Mouse (Mus musculus) CH12.LX (cell line): Measurements from ENCODE around the gene Tmco1. TPM values are rescaled to one million over a fixed set of nuclear protein-coding genes. Genes with fewer than 3 reads are reported as not detected.
A peak's percentile ranks its signal among the peaks of the same experiment; 100 is the strongest.

Experiments used
- DNase-seq: peaks from one replicate; pipeline ENCODE4 v3.0.0-alpha.2; 2013; ENCODE audit errors: extremely low read depth
- H3K27ac ChIP-seq: 2 replicates; pipeline ENCODE4 v1.5.1; 2012; ENCODE audit warnings: low read depth, mild to moderate bottlenecking, control low read depth, moderate library complexity; ENCODE audit not compliant: insufficient read depth
- H3K27me3 ChIP-seq: replicated peaks from 2 replicates; pipeline ENCODE3; 2012; ENCODE audit warnings: inconsistent platforms
- H3K36me3 ChIP-seq, 2 experiments: replicated peaks in 1 of 2; 2 replicates each; pipeline versions ENCODE3 to v1.6.1; 2012; ENCODE audit warnings: inconsistent platforms in 1 of 2, low read length in 1 of 2, mild to moderate bottlenecking in 1 of 2, mixed read lengths in 1 of 2, moderate library complexity in 1 of 2; ENCODE audit not compliant: control insufficient read depth in 1 of 2, insufficient read depth in 1 of 2
- H3K4me1 ChIP-seq, 2 experiments: 2 replicates each; pipeline ENCODE4 v1.6.1; 2012; ENCODE audit warnings: inconsistent platforms in 1 of 2, moderate library complexity in 1 of 2; ENCODE audit not compliant: insufficient read depth in 2 of 2, control insufficient read depth in 1 of 2
- H3K4me2 ChIP-seq: 2 replicates; pipeline ENCODE4 v1.6.1; 2012; ENCODE audit warnings: low read depth, mild to moderate bottlenecking, control low read depth; ENCODE audit not compliant: poor library complexity, insufficient read depth, severe bottlenecking
- H3K4me3 ChIP-seq, 3 experiments: fragments of 150-350 bp in 1 of 3; sonication (generic) in 1 of 3; replicated peaks in 1 of 3; 2 replicates each; pipeline versions ENCODE3 to v1.5.1; 2011 to 2012; ENCODE audit warnings: low read depth in 2 of 3, low read length in 2 of 3, mild to moderate bottlenecking in 2 of 3, moderate library complexity in 2 of 3, control low read depth in 1 of 3, improper control_type of control experiment in 1 of 3, inconsistent platforms in 1 of 3, mixed read lengths in 1 of 3; ENCODE audit not compliant: poor library complexity in 1 of 3
- H3K79me2 ChIP-seq: replicated peaks from 2 replicates; pipeline ENCODE4 v1.6.1; 2012; ENCODE audit warnings: mild to moderate bottlenecking, moderate library complexity; ENCODE audit not compliant: control insufficient read depth, poor library complexity, insufficient read depth, severe bottlenecking; ENCODE audit errors: extremely low read depth
- H3K9ac ChIP-seq: 2 replicates; pipeline ENCODE4 v1.6.1; 2012; ENCODE audit warnings: low read depth, mild to moderate bottlenecking, control low read depth, moderate library complexity; ENCODE audit not compliant: insufficient read depth
- H3K9me3 ChIP-seq: replicated peaks from 2 replicates; pipeline ENCODE3; 2012; ENCODE audit warnings: low read length, inconsistent platforms, mixed read lengths
- BHLHE40 ChIP-seq: IDR thresholded peaks from 2 replicates; pipeline ENCODE4 v1.6.1; 2011; ENCODE audit warnings: mild to moderate bottlenecking, low read depth, low read length, improper control_type of control experiment
- CTCF ChIP-seq, 2 experiments: IDR thresholded peaks in 1 of 2; conservative IDR thresholded peaks in 1 of 2; 2 replicates each; pipeline ENCODE4 v1.5.1; 2011 to 2012; ENCODE audit warnings: low read depth in 2 of 2, low read length in 2 of 2, improper control_type of control experiment in 1 of 2, inconsistent platforms in 1 of 2, mild to moderate bottlenecking in 1 of 2, moderate library complexity in 1 of 2
- E2F4 ChIP-seq: IDR thresholded peaks from 2 replicates; pipeline ENCODE4 v1.6.1; 2011; ENCODE audit warnings: low read depth, low read length, improper control_type of control experiment; ENCODE audit not compliant: insufficient replicate concordance
- ELF1 ChIP-seq: IDR thresholded peaks from 2 replicates; pipeline ENCODE4 v1.6.1; 2014; ENCODE audit warnings: low read depth, mild to moderate bottlenecking, inconsistent platforms, low read length, improper control_type of control experiment
- ETS1 ChIP-seq: conservative IDR thresholded peaks from 2 replicates; pipeline ENCODE4 v1.6.1; 2012; ENCODE audit warnings: low read depth, mild to moderate bottlenecking, inconsistent platforms, low read length, improper control_type of control experiment, moderate library complexity
- IRF4 ChIP-seq: IDR thresholded peaks from 2 replicates; pipeline ENCODE4 v1.6.1; 2014; ENCODE audit warnings: low read depth, mild to moderate bottlenecking, inconsistent platforms, low read length, improper control_type of control experiment
- KAT2A ChIP-seq: IDR thresholded peaks from 2 replicates; pipeline ENCODE4 v1.6.1; 2012; ENCODE audit warnings: low read length, improper control_type of control experiment, inconsistent platforms; ENCODE audit not compliant: insufficient replicate concordance
- MAZ ChIP-seq: IDR thresholded peaks from 2 replicates; pipeline ENCODE4 v1.6.1; 2012; ENCODE audit warnings: low read depth, mild to moderate bottlenecking, inconsistent platforms, low read length, improper control_type of control experiment, moderate library complexity
- MXI1 ChIP-seq: IDR thresholded peaks from 2 replicates; pipeline ENCODE4 v1.6.1; 2011; ENCODE audit warnings: mild to moderate bottlenecking, low read depth, low read length, improper control_type of control experiment
- MYC ChIP-seq: IDR thresholded peaks from 2 replicates; pipeline ENCODE4 v1.6.1; 2011; ENCODE audit warnings: low read depth, mild to moderate bottlenecking, improper control_type of control experiment, low read length
- NELFE ChIP-seq: IDR thresholded peaks from 2 replicates; pipeline ENCODE4 v1.6.1; 2011; ENCODE audit warnings: low read depth, low read length, improper control_type of control experiment
- NRF1 ChIP-seq: IDR thresholded peaks from 2 replicates; pipeline ENCODE4 v1.6.1; 2014; ENCODE audit warnings: low read depth, mild to moderate bottlenecking, inconsistent platforms, low read length, improper control_type of control experiment, moderate library complexity
- PAX5 ChIP-seq: IDR thresholded peaks from 2 replicates; pipeline ENCODE4 v1.6.1; 2012; ENCODE audit warnings: low read length, inconsistent platforms, mixed read lengths
- POLR2A ChIP-seq: IDR thresholded peaks from 2 replicates; pipeline ENCODE4 v1.6.1; 2011; ENCODE audit warnings: low read depth, mild to moderate bottlenecking, improper control_type of control experiment, low read length
- POLR2AphosphoS2 ChIP-seq: IDR thresholded peaks from 2 replicates; pipeline ENCODE4 v1.6.1; 2011; ENCODE audit warnings: low read depth, low read length, improper control_type of control experiment
- RAD21 ChIP-seq: IDR thresholded peaks from 2 replicates; pipeline ENCODE4 v1.6.1; 2011; ENCODE audit warnings: low read depth, mild to moderate bottlenecking, low read length, improper control_type of control experiment, moderate library complexity
- SIN3A ChIP-seq: IDR thresholded peaks from 2 replicates; pipeline ENCODE4 v1.6.1; 2012; ENCODE audit warnings: low read length, improper control_type of control experiment, inconsistent platforms
- SMC3 ChIP-seq: IDR thresholded peaks from 2 replicates; pipeline ENCODE4 v1.6.1; 2011; ENCODE audit warnings: low read depth, low read length, improper control_type of control experiment
- TCF12 ChIP-seq: IDR thresholded peaks from 2 replicates; pipeline ENCODE4 v1.6.1; 2014; ENCODE audit warnings: low read depth, mild to moderate bottlenecking, inconsistent platforms, low read length, improper control_type of control experiment
- UBTF ChIP-seq: IDR thresholded peaks from 2 replicates; pipeline ENCODE4 v1.6.1; 2012; ENCODE audit warnings: low read depth, mild to moderate bottlenecking, inconsistent platforms, low read length, improper control_type of control experiment, moderate library complexity
- USF1 ChIP-seq: IDR thresholded peaks from 2 replicates; pipeline ENCODE4 v1.6.1; 2014; ENCODE audit warnings: low read depth, mild to moderate bottlenecking, inconsistent platforms, low read length, improper control_type of control experiment
- USF2 ChIP-seq: conservative IDR thresholded peaks from 2 replicates; pipeline ENCODE4 v1.6.1; 2011; ENCODE audit warnings: low read depth, low read length, improper control_type of control experiment
- ZC3H11A ChIP-seq: IDR thresholded peaks from 2 replicates; pipeline ENCODE4 v1.6.1; 2012; ENCODE audit warnings: low read depth, mild to moderate bottlenecking, inconsistent platforms, low read length, improper control_type of control experiment
- ZKSCAN1 ChIP-seq: IDR thresholded peaks from 2 replicates; pipeline ENCODE4 v1.6.1; 2012; ENCODE audit warnings: low read depth, inconsistent platforms, low read length, improper control_type of control experiment, borderline replicate concordance
- ZNF384 ChIP-seq: IDR thresholded peaks from 2 replicates; pipeline ENCODE4 v1.6.1; 2012; ENCODE audit warnings: low read depth, low read length, improper control_type of control experiment, inconsistent platforms
- dilution Hi-C: fragments of 300-500 bp; cut with MboI; formaldehyde crosslinking; loops from 2 replicates; pipeline ENCODE4 v1.14.3; 2020; ENCODE audit warnings: low sequenced_read_pairs; ENCODE audit not compliant: extremely low pct_unique_long_range_greater_than_20kb, extremely low pct_ligation_motif_present
- in situ Hi-C: fragments of 300-500 bp; cut with MboI; formaldehyde crosslinking; loops from 3 replicates; pipeline ENCODE4 v1.14.3; 2019; ENCODE audit warnings: low sequenced_read_pairs, low pct_ligation_motif_present, low pct_unique_long_range_greater_than_20kb, mixed read lengths
- polyA plus RNA-seq: library from polyadenylated mRNA; unstranded; fragments of >175 nt; gene quantifications from 2 replicates; pipeline ENCODE4 v1.2.1, GENCODE M21; 2012; ENCODE audit warnings: low read depth; ENCODE audit not compliant: insufficient read length
- total RNA-seq, 2 experiments: library from RNA; depleted of rRNA; stranded (reverse); fragments of 300-350 nt in 1 of 2; fragments of >200 nt in 1 of 2; gene quantifications; 2 replicates each; pipeline ENCODE4 v1.2.3; 2012 to 2014

Gene Tmco1
- total and polyA plus RNA-seq, 3 experiments, result 80.6 to 153 (median 127) TPM

- no peaks in the 10 kb centered on the region for H3K9me3 ChIP-seq
- H3K4me3 ChIP-seq, result no peak overlapping the region
- no peak overlapping the region for H3K9ac ChIP-seq
- H3K27ac ChIP-seq, result no peak overlapping the region
- H3K4me2 ChIP-seq, result no peak overlapping the region
- H3K4me1 ChIP-seq, result 0 out of 4 replicates have a peak, but pooled peaks cover 0 to 3% of the 10 kb centered on the region in 2 experiments
- H3K27me3 ChIP-seq, result no peaks in the 10 kb centered on the region
- TF ChIP-seq E2F4 (no peak), MXI1 (no peak)
- no peaks in the 10 kb centered on the region for H3K79me2 ChIP-seq
- DNase-seq, result no peak
- in situ Hi-C loops (no loop called here), dilution Hi-C loops (no loop called here)
- peaks cover 40 to 57% of the 10 kb centered on the region in 2 experiments for H3K36me3 ChIP-seq
Measured at GRCm38 (mm10) chr1:167368513-167368912, 60.3 kb downstream of the Tmco1 start.

- Histone ChIP-seq H3K27me3 (peaks cover 4% of the 10 kb centered on the region), H3K9me3 (no peaks in the 10 kb centered on the region), H3K79me2 (no peaks in the 10 kb centered on the region), H3K9ac (no peak overlapping the region), H3K36me3 (peaks cover 30 to 44% of the 10 kb centered on the region in 2 experiments), H3K4me2 (no peak overlapping the region), H3K27ac (no peak overlapping the region), H3K4me1 (peaks cover 7 to 14% of the 10 kb centered on the region in 2 experiments; a peak in 3 of 4 replicates), H3K4me3 (no peak overlapping the region)
- dilution Hi-C loops, result no loop called here
- DNase-seq, result peak; percentile 94
- no peak for TF ChIP-seq ZKSCAN1
- TF ChIP-seq ZNF384, result no peak
- TF ChIP-seq NRF1, result peak; percentile 42; the same call in 1 of the 2 replicates
- peak; percentile 54; the same call in 1 of the 2 replicates for TF ChIP-seq TCF12
- TF ChIP-seq E2F4, result no peak
- TF ChIP-seq SMC3, result peak; percentile 87
- no peak for TF ChIP-seq POLR2AphosphoS2
- TF ChIP-seq MXI1, result no peak
- peak; percentile 82; the same call in 1 of the 2 replicates for TF ChIP-seq NELFE
- no peak for TF ChIP-seq POLR2A
- no peak for TF ChIP-seq ZC3H11A
- TF ChIP-seq BHLHE40, result no peak
- peak; percentile 47; the same call in 1 of the 2 replicates for TF ChIP-seq ELF1
- peak; percentile 87 to 100 for TF ChIP-seq CTCF (conservative IDR thresholded peaks at IDR 0.05 in 1 of 2, IDR thresholded peaks at IDR 0.05 in 1 of 2; ENCODE audit: low read depth in 2 of 2, low read length in 2 of 2)
- TF ChIP-seq IRF4, result peak; percentile 64; the same call in 1 of the 2 replicates
- no peak for TF ChIP-seq USF1
- TF ChIP-seq PAX5, result no peak
- TF ChIP-seq KAT2A, result no peak
- no peak for TF ChIP-seq ETS1
- TF ChIP-seq USF2, result no peak
- 0 out of 2 replicates have a peak, but pooled peaks have one; percentile 73 for TF ChIP-seq MYC
- TF ChIP-seq UBTF, result no peak
- peak; percentile 86 for TF ChIP-seq RAD21
- no peak for TF ChIP-seq SIN3A
- TF ChIP-seq MAZ, result no peak
- in situ Hi-C loops, result no loop called here
Measured at GRCm38 (mm10) chr1:167369905-167370304, 61.7 kb downstream of the Tmco1 start.
